9 mouse cellular contexts compared by ENCODE assay signal in the genomic region with DNA sequence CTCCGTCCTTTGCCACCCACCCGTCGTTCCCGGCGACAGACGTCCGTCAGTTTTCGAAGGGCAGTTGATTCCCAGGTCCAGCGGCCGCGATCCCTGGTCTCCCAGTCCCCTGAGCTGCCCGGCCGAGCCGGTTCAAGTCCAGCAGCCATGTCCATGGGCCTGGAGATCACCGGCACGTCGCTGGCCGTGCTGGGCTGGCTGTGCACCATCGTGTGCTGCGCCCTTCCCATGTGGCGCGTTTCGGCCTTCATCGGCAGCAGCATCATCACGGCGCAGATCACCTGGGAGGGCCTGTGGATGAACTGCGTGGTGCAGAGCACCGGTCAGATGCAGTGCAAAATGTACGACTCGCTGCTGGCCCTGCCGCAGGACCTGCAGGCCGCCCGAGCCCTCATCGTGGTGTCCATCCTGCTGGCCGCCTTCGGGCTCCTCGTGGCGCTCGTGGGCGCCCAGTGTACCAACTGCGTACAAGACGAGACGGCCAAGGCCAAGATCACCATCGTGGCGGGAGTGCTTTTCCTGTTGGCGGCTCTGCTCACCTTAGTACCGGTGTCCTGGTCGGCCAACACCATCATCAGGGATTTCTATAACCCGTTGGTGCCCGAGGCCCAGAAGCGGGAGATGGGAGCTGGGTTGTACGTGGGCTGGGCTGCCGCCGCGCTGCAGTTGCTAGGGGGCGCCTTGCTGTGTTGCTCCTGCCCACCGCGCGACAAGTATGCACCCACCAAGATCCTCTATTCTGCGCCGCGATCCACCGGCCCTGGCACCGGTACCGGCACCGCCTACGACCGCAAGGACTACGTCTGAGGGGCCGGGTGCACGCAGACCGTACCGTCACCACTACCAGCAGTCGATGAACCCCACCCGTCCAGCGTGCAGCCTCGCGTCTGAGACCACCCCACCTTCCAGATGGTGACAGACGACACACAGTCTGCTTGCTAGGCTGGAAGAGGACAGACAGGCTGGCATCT. TPM values are rescaled to one million over a fixed set of nuclear protein-coding genes. Genes with fewer than 3 reads are reported as not detected.
A peak's percentile ranks its signal among the peaks of the same experiment; 100 is the strongest.
DNase-seq lines count a peak whose midpoint lies in the region; ATAC-seq and TF ChIP-seq lines count a peak whose summit lies in the region.
"Had no signal": no experiment of that assay in that cellular context is flagged by ENCODE, and none has a peak within 500 bp of the region (broad histone marks: within the 10 kb centered on the region; RNA-seq: fewer than 3 reads in every experiment).

No protein-coding gene starts in this region.

- TF ChIP-seq POLR2A in embryonic fibroblast, embryonic 13.5 days (IDR thresholded peaks at IDR 0.05; ENCODE audit: low read depth, low read length) = no peak

- TF ChIP-seq CTCF in embryonic fibroblast, embryonic 13.5 days (IDR thresholded peaks at IDR 0.05; ENCODE audit: borderline replicate concordance, insufficient read depth, low read length) = no peak
- peak; percentile 31; the same call in 1 of the 2 replicates for TF ChIP-seq CTCF in midbrain, postnatal 0 days (IDR thresholded peaks at IDR 0.05)

- no peaks in the 10 kb centered on the region for H3K36me3 ChIP-seq in kidney, embryonic 15.5 days
- no peaks in the 10 kb centered on the region for H3K36me3 ChIP-seq in limb, embryonic 12.5 days
- H3K36me3 ChIP-seq in midbrain, postnatal 0 days (ENCODE audit: insufficient read depth, low read length) = no peaks in the 10 kb centered on the region

- H3K9ac ChIP-seq in kidney, embryonic 15.5 days = peak overlapping the region; percentile 45
- H3K9ac ChIP-seq in limb, embryonic 12.5 days (replicated peaks) = 0 out of 2 replicates have a peak overlapping the region, but pooled peaks have one; percentile 23
- H3K9ac ChIP-seq in midbrain, postnatal 0 days (replicated peaks; ENCODE audit: low read length, poor library complexity, severe bottlenecking) = 0 out of 2 replicates have a peak overlapping the region, but pooled peaks have one; percentile 13

- H3K4me3 ChIP-seq in kidney, embryonic 15.5 days (replicated peaks) = peak overlapping the region; percentile 42
- 0 out of 2 replicates have a peak overlapping the region, but pooled peaks have one; percentile 0 for H3K4me3 ChIP-seq in embryonic fibroblast, embryonic 13.5 days (ENCODE audit: insufficient read depth, low read length)
- H3K4me3 ChIP-seq in limb, embryonic 12.5 days (replicated peaks) = peak overlapping the region; percentile 32
- H3K4me3 ChIP-seq in midbrain, postnatal 0 days (ENCODE audit: low read depth, low read length) = peak overlapping the region; percentile 25

- H3K27me3 ChIP-seq in kidney, embryonic 15.5 days = peaks cover 63% of the 10 kb centered on the region
- peaks cover 81% of the 10 kb centered on the region for H3K27me3 ChIP-seq in limb, embryonic 12.5 days
- H3K27me3 ChIP-seq in midbrain, postnatal 0 days (ENCODE audit: insufficient read depth, low read length) = peaks cover 41% of the 10 kb centered on the region

- H3K27ac ChIP-seq in kidney, embryonic 15.5 days = peak overlapping the region; percentile 82
- no peak overlapping the region for H3K27ac ChIP-seq in embryonic fibroblast, embryonic 13.5 days (ENCODE audit: insufficient read depth, low read length)
- no peak overlapping the region for H3K27ac ChIP-seq in limb, embryonic 12.5 days
- no peak overlapping the region for H3K27ac ChIP-seq in midbrain, postnatal 0 days (ENCODE audit: low read depth, low read length)

- no peaks in the 10 kb centered on the region for H3K9me3 ChIP-seq in kidney, embryonic 15.5 days (replicated peaks)
- H3K9me3 ChIP-seq in limb, embryonic 12.5 days = no peaks in the 10 kb centered on the region
- no peaks in the 10 kb centered on the region for H3K9me3 ChIP-seq in midbrain, postnatal 0 days (ENCODE audit: low read length)

- peak overlapping the region; percentile 61 for H3K4me2 ChIP-seq in kidney, embryonic 15.5 days
- H3K4me2 ChIP-seq in limb, embryonic 12.5 days = peak overlapping the region; percentile 48
- H3K4me2 ChIP-seq in midbrain, postnatal 0 days (ENCODE audit: low read depth, low read length, poor library complexity, severe bottlenecking) = peak overlapping the region; percentile 38

- peak; percentile 23; the same call in 1 of the 2 replicates for ATAC-seq in kidney, embryonic 15.5 days (replicated peaks; ENCODE audit: low FRiP score)
- ATAC-seq in limb, embryonic 12.5 days (ENCODE audit: insufficient number of reproducible peaks, insufficient read depth, low FRiP score, low TSS enrichment, low read depth) = no peak
- ATAC-seq in midbrain, postnatal 0 days (ENCODE audit: low FRiP score) = 0 out of 2 replicates have a peak, but pooled peaks have one; percentile 27
- no peak for ATAC-seq in frontal cortex, adult (ENCODE audit: low TSS enrichment)
- no peak for ATAC-seq in inflammation-experienced regulatory T-cells, adult 6 months

- WGBS in kidney, embryonic 15.5 days = 3% methylated on average over 79 of the region's 79 CpGs
- 4% methylated on average over 79 of the region's 79 CpGs for WGBS in limb, embryonic 12.5 days
- WGBS in midbrain, postnatal 0 days = 2% methylated on average over 79 of the region's 79 CpGs

- DNase-seq in kidney, adult 11 months = no peak
- no peak for DNase-seq in midbrain, postnatal 0 days (ENCODE audit: low spot score)
- no peak for DNase-seq in embryo, embryonic 11 days

- peaks cover 33% of the 10 kb centered on the region for H3K4me1 ChIP-seq in kidney, embryonic 15.5 days
- 0 out of 2 replicates have a peak, but pooled peaks cover 2% of the 10 kb centered on the region for H3K4me1 ChIP-seq in embryonic fibroblast, embryonic 13.5 days (ENCODE audit: control insufficient read depth, insufficient read depth, low read length)
- peaks cover 18% of the 10 kb centered on the region for H3K4me1 ChIP-seq in limb, embryonic 12.5 days (replicated peaks)
- peaks cover 4% of the 10 kb centered on the region; the same call in 1 of the 2 replicates for H3K4me1 ChIP-seq in midbrain, postnatal 0 days (ENCODE audit: insufficient read depth, low read length)

RNA-seq across cellular contexts. Expression of a gene that starts 0.6 kb away (rescaled TPM):
- 52.9 and 56.3 TPM in 2 replicates for polyA plus RNA-seq in kidney, embryonic 15.5 days (2015; fragmentation: Nextera tagmentation; extraction: Ambion mirVana)
- not detected in 2 replicates for polyA plus RNA-seq in embryonic fibroblast, embryonic 13.5 days (2011; ENCODE audit: insufficient read length, low read depth, missing spikeins)
- polyA plus RNA-seq in limb, embryonic 12.5 days (2016; fragmentation: Nextera tagmentation; extraction: Ambion mirVana) = 4.7 and 5.8 TPM in 2 replicates
- total RNA-seq in midbrain, postnatal 0 days (2014; rRNA removed) = 2.2 and 3.1 TPM in 2 replicates
- polyA plus RNA-seq in midbrain, postnatal 0 days (2015; fragmentation: Nextera tagmentation; extraction: Ambion mirVana) = 3.0 and 3.3 TPM in 2 replicates
- not detected for polyA plus RNA-seq in inflammation-experienced regulatory T-cells, adult 6 months (2017; shearing (Covaris generic))

RNA-seq across cellular contexts. Expression of a gene that starts 22.4 kb away (rescaled TPM):
- polyA plus RNA-seq in kidney, embryonic 15.5 days (2015; fragmentation: Nextera tagmentation; extraction: Ambion mirVana) = 69.1 and 71.6 TPM in 2 replicates
- polyA plus RNA-seq in embryonic fibroblast, embryonic 13.5 days (2011; ENCODE audit: insufficient read length, low read depth, missing spikeins) = 19.1 and 20.7 TPM in 2 replicates
- 32.6 and 36.7 TPM in 2 replicates for polyA plus RNA-seq in limb, embryonic 12.5 days (2016; fragmentation: Nextera tagmentation; extraction: Ambion mirVana)
- 56.8 and 64.4 TPM in 2 replicates for total RNA-seq in midbrain, postnatal 0 days (2014; rRNA removed)
- polyA plus RNA-seq in midbrain, postnatal 0 days (2015; fragmentation: Nextera tagmentation; extraction: Ambion mirVana) = 85.3 and 85.6 TPM in 2 replicates
- polyA plus RNA-seq in inflammation-experienced regulatory T-cells, adult 6 months (2017; shearing (Covaris generic)) = 10 to 100 TPM; 26.7 to 80.0 (median 60.4) TPM

RNA-seq across cellular contexts. Expression of a gene that starts 36.7 kb away (rescaled TPM):
- 12.1 and 13.8 TPM in 2 replicates for polyA plus RNA-seq in kidney, embryonic 15.5 days (2015; fragmentation: Nextera tagmentation; extraction: Ambion mirVana)
- 6.9 and 10.2 TPM in 2 replicates for polyA plus RNA-seq in embryonic fibroblast, embryonic 13.5 days (2011; ENCODE audit: insufficient read length, low read depth, missing spikeins)
- polyA plus RNA-seq in limb, embryonic 12.5 days (2016; fragmentation: Nextera tagmentation; extraction: Ambion mirVana) = 9.7 and 10.8 TPM in 2 replicates
- total RNA-seq in midbrain, postnatal 0 days (2014; rRNA removed) = 165 and 175 TPM in 2 replicates
- polyA plus RNA-seq in midbrain, postnatal 0 days (2015; fragmentation: Nextera tagmentation; extraction: Ambion mirVana) = 190 and 202 TPM in 2 replicates
- 10 to 100 TPM in 2 of 3 experiments, 1 to 10 TPM in 1; 4.4 to 24.9 (median 20.8) TPM for polyA plus RNA-seq in inflammation-experienced regulatory T-cells, adult 6 months (2017; shearing (Covaris generic))

RNA-seq across cellular contexts. Expression of a gene that starts 39.8 kb away (rescaled TPM):
- polyA plus RNA-seq in kidney, embryonic 15.5 days (2015; fragmentation: Nextera tagmentation; extraction: Ambion mirVana) = 39.3 and 45.6 TPM in 2 replicates
- not detected in 2 replicates for polyA plus RNA-seq in embryonic fibroblast, embryonic 13.5 days (2011; ENCODE audit: insufficient read length, low read depth, missing spikeins)
- 7.7 and 10.1 TPM in 2 replicates for polyA plus RNA-seq in limb, embryonic 12.5 days (2016; fragmentation: Nextera tagmentation; extraction: Ambion mirVana)
- total RNA-seq in midbrain, postnatal 0 days (2014; rRNA removed) = 0.77 TPM in 1 of 2 replicates, not detected in the other
- not detected in 2 replicates for polyA plus RNA-seq in midbrain, postnatal 0 days (2015; fragmentation: Nextera tagmentation; extraction: Ambion mirVana)
- not detected for polyA plus RNA-seq in inflammation-experienced regulatory T-cells, adult 6 months (2017; shearing (Covaris generic))
- total RNA-seq: layer of hippocampus, postnatal 25 days had no signal

RNA-seq across cellular contexts. Expression of a gene that starts 54.4 kb away (rescaled TPM):
- 23.3 and 26.1 TPM in 2 replicates for polyA plus RNA-seq in kidney, embryonic 15.5 days (2015; fragmentation: Nextera tagmentation; extraction: Ambion mirVana)
- polyA plus RNA-seq in embryonic fibroblast, embryonic 13.5 days (2011; ENCODE audit: insufficient read length, low read depth, missing spikeins) = 4.1 and 4.2 TPM in 2 replicates
- polyA plus RNA-seq in limb, embryonic 12.5 days (2016; fragmentation: Nextera tagmentation; extraction: Ambion mirVana) = 17.8 and 19.7 TPM in 2 replicates
- total RNA-seq in midbrain, postnatal 0 days (2014; rRNA removed) = 4.7 and 5.0 TPM in 2 replicates
- polyA plus RNA-seq in midbrain, postnatal 0 days (2015; fragmentation: Nextera tagmentation; extraction: Ambion mirVana) = 7.2 and 7.5 TPM in 2 replicates
- 10 to 100 TPM in 2 of 3 experiments, 1 to 10 TPM in 1; 6.3 to 17.2 (median 12.0) TPM for polyA plus RNA-seq in inflammation-experienced regulatory T-cells, adult 6 months (2017; shearing (Covaris generic))

Comparison
In these comparisons a context has a peak if more than half of its experiments do, and no peak if none do; other contexts are left out.
1. ATAC-seq: peak in kidney, embryonic 15.5 days (single experiment) and midbrain, postnatal 0 days (single experiment); none in limb, embryonic 12.5 days (single experiment), frontal cortex, adult (single experiment) and inflammation-experienced regulatory T-cells, adult 6 months (single experiment).
2. Peak in every context shown above with its lines, with median percentiles within 50 percentile points of each other: H3K4me2 ChIP-seq, H3K4me3 ChIP-seq and H3K9ac ChIP-seq.